Comparison of ENCODE assay signal across 13 mouse cellular contexts in genomic region chrX:68820449-68820848, GRCm38 (mm10). TPM values are rescaled to one million over a fixed set of nuclear protein-coding genes. Genes with fewer than 3 reads are reported as not detected.
DNase-seq lines count a peak whose midpoint lies in the region; ATAC-seq and TF ChIP-seq lines count a peak whose summit lies in the region.
"Not testable (repeated sequence)": the region's sequence is repeated elsewhere in the genome, so short reads cannot be mapped to it uniquely, and the experiment has no call there.
"Had no signal": no experiment of that assay in that cellular context is flagged by ENCODE, and none has a peak within 500 bp of the region (broad histone marks: within the 10 kb centered on the region; RNA-seq: fewer than 3 reads in every experiment).

No protein-coding gene starts in this region.

- not testable (repeated sequence) for H3K36me3 ChIP-seq in ES-E14 (ENCODE audit: control insufficient read depth, insufficient read depth, low read length, poor library complexity, severe bottlenecking); embryonic facial prominence, embryonic 13.5 days; forebrain, postnatal 0 days (ENCODE audit: insufficient read depth); hindbrain, embryonic 11.5 days (ENCODE audit: control insufficient read depth, insufficient read depth, low read length); kidney, embryonic 15.5 days; lung, embryonic 14.5 days (ENCODE audit: insufficient read depth); midbrain, embryonic 16.5 days (ENCODE audit: control insufficient read depth, insufficient read depth, low read length); stomach, embryonic 16.5 days (ENCODE audit: control insufficient read depth, insufficient read depth, low read length)

- in situ Hi-C loops in ES-E14 (cut with MboI; ENCODE audit: low sequenced_read_pairs in 2 of 2, unreplicated experiment in 2 of 2) = not testable (repeated sequence)

- H3K27me3 ChIP-seq in embryonic facial prominence, embryonic 13.5 days; forebrain, postnatal 0 days (ENCODE audit: insufficient read depth, low read length); hindbrain, embryonic 11.5 days (ENCODE audit: control insufficient read depth, insufficient read depth, low read length); kidney, embryonic 15.5 days; lung, embryonic 14.5 days (ENCODE audit: insufficient read depth, low read length); midbrain, embryonic 16.5 days (ENCODE audit: control insufficient read depth, insufficient read depth, low read depth, low read length); stomach, embryonic 16.5 days (ENCODE audit: control insufficient read depth, insufficient read depth, low read length): not testable (repeated sequence)

- not testable (repeated sequence) for TF ChIP-seq CTCF in forebrain, postnatal 0 days (IDR thresholded peaks at IDR 0.05; ENCODE audit: low read depth); lung, embryonic 14.5 days (IDR thresholded peaks at IDR 0.05; ENCODE audit: low read depth)

- not testable (repeated sequence) for H3K4me1 ChIP-seq in ES-E14 (ENCODE audit: control insufficient read depth in 2 of 2, insufficient read depth in 2 of 2, low read length in 2 of 2, poor library complexity in 1 of 2); embryonic facial prominence, embryonic 13.5 days; forebrain, postnatal 0 days (ENCODE audit: insufficient read depth); hindbrain, embryonic 11.5 days (replicated peaks; ENCODE audit: control insufficient read depth, insufficient read depth, low read length); kidney, embryonic 15.5 days; lung, embryonic 14.5 days (ENCODE audit: insufficient read depth); midbrain, embryonic 16.5 days (ENCODE audit: control insufficient read depth, insufficient read depth, low read length); stomach, embryonic 16.5 days (ENCODE audit: control insufficient read depth, insufficient read depth, low read length)

- H3K9ac ChIP-seq in ES-E14 (ENCODE audit: insufficient read depth, low read depth, low read length, poor library complexity, severe bottlenecking); embryonic facial prominence, embryonic 13.5 days; forebrain, postnatal 0 days; hindbrain, embryonic 11.5 days (ENCODE audit: low read depth, low read length); kidney, embryonic 15.5 days; lung, embryonic 14.5 days; midbrain, embryonic 16.5 days (ENCODE audit: low read depth, low read length); stomach, embryonic 16.5 days (ENCODE audit: low read length): not testable (repeated sequence)

- H3K4me3 ChIP-seq in ES-E14 (ENCODE audit: insufficient read depth in 1 of 2, low read depth in 1 of 2, low read length in 2 of 2, poor library complexity in 1 of 2, severe bottlenecking in 1 of 2); forebrain, postnatal 0 days (ENCODE audit: low read depth, low read length); hindbrain, embryonic 11.5 days (ENCODE audit: low read depth, low read length); lung, embryonic 14.5 days (ENCODE audit: low read depth, low read length); midbrain, embryonic 16.5 days (ENCODE audit: low read depth, low read length); stomach, embryonic 16.5 days (replicated peaks; ENCODE audit: low read length): not testable (repeated sequence)
- peak overlapping the region; percentile 35 for H3K4me3 ChIP-seq in embryonic facial prominence, embryonic 13.5 days
- H3K4me3 ChIP-seq in kidney, embryonic 15.5 days (replicated peaks) = peak overlapping the region; percentile 34; the same call in 1 of the 2 replicates

- H3K27ac ChIP-seq in ES-E14 (ENCODE audit: insufficient read depth, low read depth, low read length, poor library complexity, severe bottlenecking); embryonic facial prominence, embryonic 13.5 days; forebrain, postnatal 0 days (ENCODE audit: low read depth, low read length); hindbrain, embryonic 11.5 days (ENCODE audit: low read depth, low read length); kidney, embryonic 15.5 days; lung, embryonic 14.5 days (ENCODE audit: low read depth); midbrain, embryonic 16.5 days (ENCODE audit: low read length); stomach, embryonic 16.5 days (ENCODE audit: low read length): not testable (repeated sequence)

- 40% methylated on average over 2 of the region's 2 CpGs for WGBS in embryonic facial prominence, embryonic 13.5 days
- 47% methylated on average over 2 of the region's 2 CpGs for WGBS in forebrain, postnatal 0 days
- 43% methylated on average over 2 of the region's 2 CpGs for WGBS in hindbrain, embryonic 11.5 days
- 26% methylated on average over 2 of the region's 2 CpGs for WGBS in kidney, embryonic 15.5 days
- 21% methylated on average over 2 of the region's 2 CpGs for WGBS in lung, embryonic 14.5 days
- WGBS in midbrain, embryonic 16.5 days = 25% methylated on average over 2 of the region's 2 CpGs
- 34% methylated on average over 2 of the region's 2 CpGs for WGBS in stomach, embryonic 16.5 days

- not testable (repeated sequence) for ATAC-seq in embryonic facial prominence, embryonic 13.5 days (ENCODE audit: insufficient number of reproducible peaks, insufficient read depth, low FRiP score, low TSS enrichment, low read depth); forebrain, postnatal 0 days; hindbrain, embryonic 11.5 days (ENCODE audit: low FRiP score); kidney, embryonic 15.5 days (replicated peaks; ENCODE audit: low FRiP score); lung, embryonic 14.5 days (ENCODE audit: insufficient read depth); midbrain, embryonic 16.5 days; stomach, embryonic 16.5 days (ENCODE audit: insufficient read depth, low FRiP score)

- peak overlapping the region; percentile 50 for H3K4me2 ChIP-seq in embryonic facial prominence, embryonic 13.5 days
- peak overlapping the region; percentile 47 for H3K4me2 ChIP-seq in forebrain, postnatal 0 days (ENCODE audit: low read depth)
- H3K4me2 ChIP-seq in hindbrain, embryonic 11.5 days (replicated peaks; ENCODE audit: low read depth, low read length) = not testable (repeated sequence)
- H3K4me2 ChIP-seq in kidney, embryonic 15.5 days = peak overlapping the region; percentile 53
- peak overlapping the region; percentile 43 for H3K4me2 ChIP-seq in lung, embryonic 14.5 days
- H3K4me2 ChIP-seq in midbrain, embryonic 16.5 days (ENCODE audit: low read length) = peak overlapping the region; percentile 48
- peak overlapping the region; percentile 42 for H3K4me2 ChIP-seq in stomach, embryonic 16.5 days (ENCODE audit: low read depth, low read length)

- not testable (repeated sequence) for H3K9me3 ChIP-seq in ES-E14 (ENCODE audit: control insufficient read depth, insufficient read depth, low read depth, low read length); embryonic facial prominence, embryonic 13.5 days; forebrain, postnatal 0 days (ENCODE audit: low read length); hindbrain, embryonic 11.5 days (ENCODE audit: control insufficient read depth, low read length); kidney, embryonic 15.5 days (replicated peaks); lung, embryonic 14.5 days (ENCODE audit: low read depth, low read length); midbrain, embryonic 16.5 days (replicated peaks; ENCODE audit: control insufficient read depth, low read length, poor library complexity, severe bottlenecking); stomach, embryonic 16.5 days (replicated peaks; ENCODE audit: control insufficient read depth, low read length)

- DNase-seq in ES-E14 (ENCODE audit: low read depth, low spot score) = peak; percentile 22
- not testable (repeated sequence) for DNase-seq in forebrain, postnatal 0 days
- DNase-seq in hindbrain, embryonic 11.5 days (ENCODE audit: low spot score) = peak; percentile 6
- peak; percentile 1 for DNase-seq in lung, embryonic 14.5 days

RNA-seq across cellular contexts. Expression of gene Gm14698, which starts 0.4 kb away (rescaled TPM):
- 0.79 and 1.2 TPM in 2 replicates for total RNA-seq in ES-E14 (2012; rRNA removed)
- 2.9 and 8.3 TPM in 2 replicates for polyA plus RNA-seq in embryonic facial prominence, embryonic 13.5 days (2015; fragmentation: Nextera tagmentation; extraction: Ambion mirVana)
- 2.5 and 3.7 TPM in 2 replicates for total RNA-seq in forebrain, postnatal 0 days (2014; rRNA removed)
- polyA plus RNA-seq in forebrain, postnatal 0 days (2015; fragmentation: Nextera tagmentation; extraction: Ambion mirVana) = 2.2 and 3.5 TPM in 2 replicates
- polyA plus RNA-seq in hindbrain, embryonic 11.5 days (2014; fragmentation: Nextera tagmentation; extraction: Ambion mirVana) = 4.3 and 5.9 TPM in 2 replicates
- polyA plus RNA-seq in kidney, embryonic 15.5 days (2015; fragmentation: Nextera tagmentation; extraction: Ambion mirVana) = 2.5 and 3.9 TPM in 2 replicates
- polyA plus RNA-seq in lung, embryonic 14.5 days (2014; fragmentation: Nextera tagmentation; extraction: Ambion mirVana) = 3.3 and 4.1 TPM in 2 replicates
- polyA plus RNA-seq in midbrain, embryonic 16.5 days (2015; fragmentation: Nextera tagmentation; extraction: Ambion mirVana) = 2.6 and 3.6 TPM in 2 replicates
- polyA plus RNA-seq in stomach, embryonic 16.5 days (2015; fragmentation: Nextera tagmentation; extraction: Ambion mirVana) = 3.2 and 3.8 TPM in 2 replicates

RNA-seq across cellular contexts. Expression of gene Fmr1nb, which starts 58.8 kb away (rescaled TPM):
- 115 and 147 TPM in 2 replicates for total RNA-seq in ES-E14 (2012; rRNA removed)
- polyA plus RNA-seq in embryonic facial prominence, embryonic 13.5 days (2015; fragmentation: Nextera tagmentation; extraction: Ambion mirVana) = not detected in 2 replicates
- not detected in 2 replicates for total RNA-seq in forebrain, postnatal 0 days (2014; rRNA removed)
- polyA plus RNA-seq in forebrain, postnatal 0 days (2015; fragmentation: Nextera tagmentation; extraction: Ambion mirVana) = 0.28 TPM in 1 of 2 replicates, not detected in the other
- polyA plus RNA-seq in hindbrain, embryonic 11.5 days (2014; fragmentation: Nextera tagmentation; extraction: Ambion mirVana) = 0.39 and 0.65 TPM in 2 replicates
- polyA plus RNA-seq in kidney, embryonic 15.5 days (2015; fragmentation: Nextera tagmentation; extraction: Ambion mirVana) = not detected in 2 replicates
- polyA plus RNA-seq in lung, embryonic 14.5 days (2014; fragmentation: Nextera tagmentation; extraction: Ambion mirVana) = 0.30 TPM in 1 of 2 replicates, not detected in the other
- not detected in 2 replicates for polyA plus RNA-seq in midbrain, embryonic 16.5 days (2015; fragmentation: Nextera tagmentation; extraction: Ambion mirVana)
- polyA plus RNA-seq in stomach, embryonic 16.5 days (2015; fragmentation: Nextera tagmentation; extraction: Ambion mirVana) = 0.40 TPM in 1 of 2 replicates, not detected in the other
- total RNA-seq: gastrocnemius, postnatal 4 days; megakaryocyte-erythroid progenitor cell, adult 5-6 weeks; MEL; neutrophil, adult 5-6 weeks had no signal
- polyA plus RNA-seq: kidney, adult 2 months had no signal
